Mouse (Mus musculus): Measurements from ENCODE around the gene Chchd1.

Gene Chchd1

DNA sequence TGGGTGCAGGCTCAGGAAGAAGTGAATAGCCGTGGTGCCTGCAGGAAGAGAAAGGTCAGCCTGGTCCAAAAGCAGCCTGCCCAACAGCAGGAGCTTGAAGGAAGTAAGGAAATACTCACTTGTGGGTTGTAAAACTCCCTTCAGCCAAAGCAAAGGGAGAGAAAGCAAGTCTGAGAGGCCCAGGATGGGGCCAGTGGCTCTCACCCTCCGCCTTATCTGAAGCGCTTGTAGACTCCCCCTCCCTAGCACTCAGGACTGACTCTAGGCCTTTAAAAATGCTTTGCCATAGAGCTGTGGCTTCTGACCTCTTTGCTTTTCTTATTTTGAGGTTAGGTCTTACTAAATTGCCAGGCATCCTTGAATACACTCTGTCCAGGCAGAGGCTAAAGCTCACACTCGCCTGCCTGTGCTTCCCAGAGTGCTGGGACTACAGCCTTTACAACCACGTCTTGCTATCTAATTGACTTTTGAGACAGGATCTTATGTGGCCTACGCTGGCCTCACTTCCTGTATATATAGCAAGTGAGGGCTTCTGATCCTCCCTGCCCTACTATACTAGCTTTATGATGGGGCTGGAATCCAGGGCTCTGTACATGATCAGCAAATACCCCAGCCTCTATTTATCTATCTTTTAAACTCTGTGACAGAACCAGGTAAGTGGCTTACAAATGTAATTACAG lies 23.0 kb downstream of the Chchd1 start:
- no peak for DNase-seq

DNA sequence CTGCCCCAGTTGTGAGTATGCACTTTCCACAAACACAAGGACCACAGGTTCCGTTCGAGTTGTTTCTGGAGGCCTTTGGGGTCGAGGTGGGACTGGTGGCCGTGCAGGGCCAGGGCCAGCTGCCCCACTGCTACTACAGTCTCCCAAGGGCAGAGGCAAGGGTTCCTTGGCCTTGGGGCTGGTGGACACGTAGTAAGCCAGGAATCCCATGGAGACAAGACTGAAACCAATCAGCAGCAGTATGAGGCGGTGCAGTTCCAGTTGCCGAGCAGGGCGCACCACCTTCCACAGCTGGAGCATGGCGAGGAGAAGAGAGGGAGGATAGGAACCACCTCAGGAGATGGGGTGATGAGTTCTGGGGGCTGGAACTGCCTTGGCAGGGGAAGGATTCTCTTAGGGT lies 27.1 kb downstream of the Chchd1 start:
- no peak for DNase-seq

- DNase-seq = no peak
These were observed 28.2 kb downstream of the Chchd1 start for GRCm38 (mm10) chr14:20730853-20731602.

- no peak for DNase-seq
These were observed 30.5 kb downstream of the Chchd1 start for GRCm38 (mm10) chr14:20733041-20733951.

GRCm38 (mm10) chr14:20733952-20734774 lies 31.4 kb downstream of the Chchd1 start, which contains the start of gene Ndst2:
Ndst2 (minus strand) TSS chr14:20734562.
- DNase-seq = peak; percentile 93 to 95

DNA sequence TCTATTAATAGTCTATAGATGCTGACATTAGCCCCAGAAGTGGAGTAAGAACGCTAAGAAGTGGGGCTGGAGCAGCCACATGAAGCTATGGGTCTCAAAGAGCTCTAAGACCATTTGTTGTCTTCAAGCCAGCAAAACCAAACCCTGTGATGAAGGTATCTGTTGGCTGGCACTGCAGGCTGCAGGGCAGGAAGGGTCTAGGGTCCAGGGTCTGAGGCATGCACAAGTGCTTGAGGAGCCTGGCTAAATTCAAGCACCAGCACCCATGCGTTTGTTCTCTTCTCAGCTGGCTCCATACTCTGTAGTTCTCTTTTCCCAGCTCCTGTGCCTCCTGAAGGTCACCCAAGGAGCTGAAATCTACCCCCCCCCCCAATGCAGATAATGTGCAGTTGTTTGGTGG lies 32.2 kb downstream of the Chchd1 start:
- DNase-seq = no peak

- no peak for DNase-seq
These were observed 33.1 kb downstream of the Chchd1 start for GRCm38 (mm10) chr14:20735892-20736390.

- DNase-seq = peak; percentile 78 to 82
These were observed 34.5 kb downstream of the Chchd1 start for GRCm38 (mm10) chr14:20737306-20737705.

GRCm38 (mm10) chr14:20738511-20738910 lies 35.7 kb downstream of the Chchd1 start:
- DNase-seq = no peak

- DNase-seq = no peak
These were observed 38.5 kb downstream of the Chchd1 start for GRCm38 (mm10) chr14:20741301-20741700.

- no peak for DNase-seq
These were observed 40.8 kb downstream of the Chchd1 start for GRCm38 (mm10) chr14:20743614-20744013.

GRCm38 (mm10) chr14:20746935-20747334 lies 44.1 kb downstream of the Chchd1 start:
- peak in 1 of 2 experiments; percentile 17 for DNase-seq

DNA sequence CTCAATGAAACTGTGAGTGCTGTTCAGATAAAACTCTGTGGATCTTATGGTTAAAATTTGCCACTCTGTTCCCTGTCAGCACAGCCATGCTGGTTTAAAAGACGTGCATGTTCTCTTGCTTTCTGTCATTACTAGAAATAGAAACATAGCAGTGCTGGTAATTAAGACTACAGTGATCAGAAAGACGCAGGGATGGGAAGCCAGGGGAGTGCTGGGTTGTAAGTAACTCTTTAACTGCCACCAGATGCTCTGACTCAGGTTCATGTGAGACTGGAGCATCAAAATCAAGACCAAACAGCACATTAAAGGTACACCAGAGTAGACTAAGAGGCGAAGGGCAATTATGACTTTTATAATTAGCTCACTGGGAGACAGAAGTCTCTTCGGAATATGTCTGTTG lies 45.6 kb downstream of the Chchd1 start:
- no peak for DNase-seq

GRCm38 (mm10) chr14:20749494-20750051 lies 46.8 kb downstream of the Chchd1 start:
- DNase-seq = no peak

- DNase-seq = no peak
These were observed 47.7 kb downstream of the Chchd1 start for GRCm38 (mm10) chr14:20750503-20750902.

GRCm38 (mm10) chr14:20753792-20754191 lies 51.0 kb downstream of the Chchd1 start:
- DNase-seq = no peak
